Mouse (Mus musculus) ES-CJ7 (cell line): ENCODE results near the gene Nkx1-1.

Experiments
- DNase-seq: peaks from one replicate; pipeline ENCODE4 v3.0.0; 2011; ENCODE audit warnings: low read depth, low spot score

Nkx1-1 gene

GRCm38 (mm10) chr5:33420313-33420712 is 13.5 kb downstream of the Nkx1-1 start:
- no peak for DNase-seq

DNA sequence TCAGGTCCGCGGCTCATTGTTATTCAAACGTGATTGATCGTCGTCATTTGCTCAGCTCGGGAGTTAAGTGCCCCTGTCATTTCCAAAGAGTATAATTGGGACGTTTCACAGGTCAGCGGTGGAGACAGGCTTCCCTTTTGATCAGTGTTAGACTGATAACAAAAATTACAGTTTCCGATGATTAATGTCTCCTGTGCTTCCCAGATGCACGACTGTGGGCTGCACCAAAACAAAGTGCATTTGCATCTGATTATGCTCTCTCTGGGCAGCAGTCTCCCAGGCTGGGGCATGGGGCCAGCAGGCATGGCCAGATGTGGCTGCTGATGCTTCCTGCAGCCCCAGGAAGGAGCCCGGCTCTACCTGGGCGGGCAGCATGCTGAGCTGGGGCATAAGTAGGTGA is 33.0 kb downstream of the Nkx1-1 start:
- DNase-seq = no peak

DNA sequence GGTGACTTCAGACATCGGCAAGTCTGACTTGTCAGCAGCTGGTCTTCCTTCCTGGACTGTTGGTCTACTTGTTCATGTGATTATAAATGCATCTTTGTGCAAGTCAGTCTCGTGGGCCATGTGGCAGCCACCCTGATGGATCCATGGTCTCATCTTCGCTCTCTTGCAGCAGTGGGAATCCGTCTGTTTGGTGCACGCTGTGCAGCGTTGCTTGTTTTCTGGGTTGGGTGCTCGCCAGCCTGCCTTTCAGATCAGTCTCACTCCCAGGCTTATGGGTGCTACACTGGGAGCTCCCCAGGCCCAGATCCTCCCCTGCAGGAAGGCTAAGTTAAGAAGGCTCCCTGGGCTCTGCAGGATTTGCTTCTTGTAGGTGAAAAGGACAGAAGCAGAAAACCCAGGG is 36.9 kb downstream of the Nkx1-1 start:
- no peak for DNase-seq

- DNase-seq = no peak
These were observed 38.1 kb downstream of the Nkx1-1 start for GRCm38 (mm10) chr5:33395693-33396092.

GRCm38 (mm10) chr5:33393803-33394202 is 40.0 kb downstream of the Nkx1-1 start:
- DNase-seq = peak; percentile 83

GRCm38 (mm10) chr5:33387550-33387949 is 46.2 kb downstream of the Nkx1-1 start:
- DNase-seq = no peak
